Mouse (Mus musculus): ENCODE results near the gene Cpne4. TPM values are rescaled to one million over a fixed set of nuclear protein-coding genes. Genes with fewer than 3 reads are reported as not detected.

Gene Cpne4
- total and polyA plus RNA-seq, 3 experiments, result not detected

DNA sequence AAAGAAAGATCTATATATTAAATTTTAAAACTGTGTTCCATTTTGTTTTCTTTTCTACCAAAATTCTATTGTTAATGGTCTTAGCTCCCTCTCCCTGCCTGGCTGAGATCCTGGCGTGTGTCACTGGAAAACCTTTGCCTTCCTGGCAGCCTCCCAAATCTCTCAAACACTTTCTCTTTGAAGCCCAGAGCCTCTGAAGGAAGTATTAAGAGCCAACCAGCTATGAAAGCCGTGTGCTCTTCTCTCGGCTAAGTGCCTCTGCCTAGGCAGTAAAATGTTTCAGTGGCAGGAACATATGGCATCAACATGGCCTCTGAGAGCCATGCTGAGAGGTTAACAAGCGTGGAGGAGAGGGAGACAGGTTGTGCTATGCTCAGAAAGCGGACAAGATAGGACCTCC is 47.5 kb downstream of the Cpne4 start:
- in situ Hi-C loops (cut with MboI; ENCODE audit: low pct_ligation_motif_present, low pct_unique_long_range_greater_than_20kb, low sequenced_read_pairs) (no loop called here), dilution Hi-C loops (cut with MboI; ENCODE audit: extremely low pct_ligation_motif_present, extremely low pct_unique_long_range_greater_than_20kb, low sequenced_read_pairs) (no loop called here)
- no peak overlapping the region for H3K4me3 ChIP-seq (replicated peaks in 1 of 3; ENCODE audit: low read depth in 2 of 3, low read length in 2 of 3, poor library complexity in 1 of 3)
- TF ChIP-seq ELF1 (IDR thresholded peaks at IDR 0.05; ENCODE audit: low read depth, low read length) (no peak), SIN3A (IDR thresholded peaks at IDR 0.05; ENCODE audit: low read length) (no peak), RAD21 (IDR thresholded peaks at IDR 0.05; ENCODE audit: low read depth, low read length) (no peak), NRF1 (IDR thresholded peaks at IDR 0.05; ENCODE audit: low read depth, low read length) (no peak), POLR2A (IDR thresholded peaks at IDR 0.05; ENCODE audit: low read depth, low read length) (no peak), ZC3H11A (IDR thresholded peaks at IDR 0.05; ENCODE audit: low read depth, low read length) (no peak), RCOR1 (conservative IDR thresholded peaks at IDR 0.05; ENCODE audit: low read depth, low read length) (no peak), MXI1 (IDR thresholded peaks at IDR 0.05; ENCODE audit: low read depth, low read length) (no peak)
- H3K36me3 ChIP-seq (replicated peaks in 1 of 2; ENCODE audit: control insufficient read depth in 1 of 2, insufficient read depth in 1 of 2, low read length in 1 of 2), result no peaks in the 10 kb centered on the region
- H3K9me3 ChIP-seq (replicated peaks; ENCODE audit: low read length), result peaks cover 5% of the 10 kb centered on the region
- H3K4me1 ChIP-seq (ENCODE audit: control insufficient read depth in 1 of 2, insufficient read depth in 2 of 2), result no peaks in the 10 kb centered on the region
- H3K9ac ChIP-seq (ENCODE audit: insufficient read depth, low read depth), result no peak overlapping the region
- H3K79me2 ChIP-seq (replicated peaks; ENCODE audit: control insufficient read depth, extremely low read depth, insufficient read depth, poor library complexity, severe bottlenecking), result no peaks in the 10 kb centered on the region
- no peak overlapping the region for H3K4me2 ChIP-seq (ENCODE audit: insufficient read depth, low read depth, poor library complexity, severe bottlenecking)
- H3K27me3 ChIP-seq (replicated peaks), result peaks cover 87% of the 10 kb centered on the region
- DNase-seq (ENCODE audit: extremely low read depth), result no peak
- H3K27ac ChIP-seq (ENCODE audit: insufficient read depth, low read depth), result no peak overlapping the region

DNA sequence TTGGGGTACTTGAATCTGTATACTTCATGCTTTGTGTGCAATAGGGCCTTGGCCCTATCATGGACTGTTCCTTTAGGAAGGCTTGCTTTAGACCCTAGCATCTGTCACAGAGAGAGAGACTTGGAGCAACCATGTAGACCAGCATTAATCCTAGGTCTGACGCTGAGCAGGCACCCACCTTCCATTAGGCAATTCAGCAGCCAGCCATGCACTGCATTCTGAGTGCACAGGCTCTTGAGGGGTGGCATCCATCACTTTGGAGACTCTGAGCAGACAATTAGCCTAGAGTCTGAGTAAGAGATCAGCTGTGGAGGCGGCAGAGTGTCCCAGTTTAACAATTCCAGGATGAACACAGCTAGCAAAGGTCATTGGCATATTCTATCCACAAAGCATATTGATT is 47.9 kb downstream of the Cpne4 start:
- dilution Hi-C loops (cut with MboI; ENCODE audit: extremely low pct_ligation_motif_present, extremely low pct_unique_long_range_greater_than_20kb, low sequenced_read_pairs), result no loop called here
- H3K27ac ChIP-seq (ENCODE audit: insufficient read depth, low read depth), result no peak overlapping the region
- H3K4me3 ChIP-seq (replicated peaks in 1 of 3; ENCODE audit: low read depth in 2 of 3, low read length in 2 of 3, poor library complexity in 1 of 3), result no peak overlapping the region
- H3K9ac ChIP-seq (ENCODE audit: insufficient read depth, low read depth), result no peak overlapping the region
- no peaks in the 10 kb centered on the region for H3K36me3 ChIP-seq (replicated peaks in 1 of 2; ENCODE audit: control insufficient read depth in 1 of 2, insufficient read depth in 1 of 2, low read length in 1 of 2)
- H3K4me1 ChIP-seq (ENCODE audit: control insufficient read depth in 1 of 2, insufficient read depth in 2 of 2), result no peaks in the 10 kb centered on the region
- no peak for TF ChIP-seq USF2 (conservative IDR thresholded peaks at IDR 0.05; ENCODE audit: low read depth, low read length)
- TF ChIP-seq ZC3H11A (IDR thresholded peaks at IDR 0.05; ENCODE audit: low read depth, low read length), result no peak
- no peak for TF ChIP-seq NELFE (IDR thresholded peaks at IDR 0.05; ENCODE audit: low read depth, low read length)
- TF ChIP-seq RAD21 (IDR thresholded peaks at IDR 0.05; ENCODE audit: low read depth, low read length), result no peak
- no peak for TF ChIP-seq ZKSCAN1 (IDR thresholded peaks at IDR 0.05; ENCODE audit: borderline replicate concordance, low read depth, low read length)
- no peak for TF ChIP-seq MAZ (IDR thresholded peaks at IDR 0.05; ENCODE audit: low read depth, low read length)
- TF ChIP-seq UBTF (IDR thresholded peaks at IDR 0.05; ENCODE audit: low read depth, low read length), result no peak
- TF ChIP-seq POLR2A (IDR thresholded peaks at IDR 0.05; ENCODE audit: low read depth, low read length), result no peak
- no peak for TF ChIP-seq POLR2AphosphoS2 (IDR thresholded peaks at IDR 0.05; ENCODE audit: low read depth, low read length)
- no peaks in the 10 kb centered on the region for H3K79me2 ChIP-seq (replicated peaks; ENCODE audit: control insufficient read depth, extremely low read depth, insufficient read depth, poor library complexity, severe bottlenecking)
- H3K4me2 ChIP-seq (ENCODE audit: insufficient read depth, low read depth, poor library complexity, severe bottlenecking), result no peak overlapping the region
- in situ Hi-C loops (cut with MboI; ENCODE audit: low pct_ligation_motif_present, low pct_unique_long_range_greater_than_20kb, low sequenced_read_pairs), result no loop called here
- H3K9me3 ChIP-seq (replicated peaks; ENCODE audit: low read length), result peaks cover 5% of the 10 kb centered on the region
- DNase-seq (ENCODE audit: extremely low read depth), result no peak
- H3K27me3 ChIP-seq (replicated peaks), result peaks cover 87% of the 10 kb centered on the region

DNA sequence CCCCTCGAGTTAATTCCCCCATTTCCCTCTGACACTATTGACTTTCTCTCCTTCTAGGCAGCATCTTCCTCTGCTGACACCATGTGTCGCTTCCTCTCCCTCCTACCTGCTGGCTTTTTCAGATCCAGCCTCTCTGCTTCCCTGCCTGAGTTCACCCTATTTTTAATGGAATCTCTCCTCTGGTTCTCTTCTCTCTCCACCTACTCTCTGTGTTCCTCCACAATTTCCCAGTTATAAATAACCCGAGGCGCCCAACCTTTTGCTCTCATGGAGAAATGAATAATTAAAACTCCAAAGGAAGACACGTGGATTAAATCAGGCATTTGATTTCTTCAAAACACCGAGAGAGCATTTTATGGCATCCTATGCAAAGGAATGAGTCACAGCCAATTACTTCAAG is 65.4 kb downstream of the Cpne4 start:
- Histone ChIP-seq H3K9ac (ENCODE audit: insufficient read depth, low read depth) (no peak overlapping the region), H3K4me1 (ENCODE audit: control insufficient read depth in 1 of 2, insufficient read depth in 2 of 2) (no peaks in the 10 kb centered on the region), H3K4me2 (ENCODE audit: insufficient read depth, low read depth, poor library complexity, severe bottlenecking) (no peak overlapping the region), H3K27me3 (replicated peaks) (peaks cover 76% of the 10 kb centered on the region), H3K27ac (ENCODE audit: insufficient read depth, low read depth) (no peak overlapping the region), H3K4me3 (replicated peaks in 1 of 3; ENCODE audit: low read depth in 2 of 3, low read length in 2 of 3, poor library complexity in 1 of 3) (no peak overlapping the region), H3K9me3 (replicated peaks; ENCODE audit: low read length) (no peaks in the 10 kb centered on the region), H3K36me3 (replicated peaks in 1 of 2; ENCODE audit: control insufficient read depth in 1 of 2, insufficient read depth in 1 of 2, low read length in 1 of 2) (no peaks in the 10 kb centered on the region), H3K79me2 (replicated peaks; ENCODE audit: control insufficient read depth, extremely low read depth, insufficient read depth, poor library complexity, severe bottlenecking) (no peaks in the 10 kb centered on the region)
- TF ChIP-seq ZNF384 (IDR thresholded peaks at IDR 0.05; ENCODE audit: low read depth, low read length), result no peak
- TF ChIP-seq BHLHE40 (IDR thresholded peaks at IDR 0.05; ENCODE audit: low read depth, low read length), result no peak
- DNase-seq (ENCODE audit: extremely low read depth), result no peak
- dilution Hi-C loops (cut with MboI; ENCODE audit: extremely low pct_ligation_motif_present, extremely low pct_unique_long_range_greater_than_20kb, low sequenced_read_pairs) (no loop called here), in situ Hi-C loops (cut with MboI; ENCODE audit: low pct_ligation_motif_present, low pct_unique_long_range_greater_than_20kb, low sequenced_read_pairs) (no loop called here)
